Mouse (Mus musculus): ENCODE measurements around the gene Nfkb2.

DNA sequence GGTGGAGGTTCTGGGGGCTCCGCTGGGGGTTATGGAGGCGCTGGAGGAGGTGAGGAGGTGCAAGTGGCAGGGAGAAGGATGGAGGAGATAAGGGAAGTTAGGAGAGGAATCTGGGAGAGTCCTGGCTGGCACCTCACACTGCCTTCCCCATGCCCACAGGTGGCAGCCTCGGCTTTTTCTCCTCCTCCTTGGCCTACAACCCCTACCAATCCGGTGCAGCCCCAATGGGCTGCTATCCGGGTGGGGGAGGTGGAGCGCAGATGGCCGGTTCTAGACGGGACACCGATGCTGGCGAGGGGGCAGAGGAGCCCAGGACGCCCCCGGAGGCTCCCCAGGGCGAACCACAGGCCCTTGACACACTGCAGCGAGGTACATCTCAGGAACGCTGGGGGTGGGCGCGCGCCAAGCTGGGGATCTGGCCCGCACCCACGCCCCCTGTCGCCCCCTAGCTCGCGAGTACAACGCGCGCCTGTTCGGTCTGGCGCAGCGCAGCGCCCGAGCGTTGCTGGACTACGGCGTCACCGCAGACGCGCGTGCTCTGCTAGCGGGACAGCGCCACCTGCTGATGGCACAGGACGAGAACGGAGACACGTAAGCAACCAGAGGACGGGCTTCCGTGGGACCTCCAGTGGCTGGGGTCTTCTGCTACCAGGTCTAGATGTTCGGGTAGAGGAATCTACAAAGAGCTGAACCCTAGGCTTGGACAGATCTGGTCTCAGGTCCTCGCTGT is 4.8 kb downstream of the Nfkb2 start:
- TF ChIP-seq TAL1 (IDR thresholded peaks at IDR 0.05; ENCODE audit: low read length) (no peak), GATA1 (IDR thresholded peaks at IDR 0.05; ENCODE audit: low read length) (no peak)

Measured in erythroblast, embryonic 14.5 days (primary cell).